Mouse (Mus musculus): ENCODE results near the gene Clec10a.

Clec10a gene

GRCm38 (mm10) chr11:70189319-70190134, 33.5 kb downstream of the Clec10a start:
- no peak for DNase-seq

- DNase-seq, result no peak
Measured at GRCm38 (mm10) chr11:70191188-70191587, 35.2 kb downstream of the Clec10a start.

DNA sequence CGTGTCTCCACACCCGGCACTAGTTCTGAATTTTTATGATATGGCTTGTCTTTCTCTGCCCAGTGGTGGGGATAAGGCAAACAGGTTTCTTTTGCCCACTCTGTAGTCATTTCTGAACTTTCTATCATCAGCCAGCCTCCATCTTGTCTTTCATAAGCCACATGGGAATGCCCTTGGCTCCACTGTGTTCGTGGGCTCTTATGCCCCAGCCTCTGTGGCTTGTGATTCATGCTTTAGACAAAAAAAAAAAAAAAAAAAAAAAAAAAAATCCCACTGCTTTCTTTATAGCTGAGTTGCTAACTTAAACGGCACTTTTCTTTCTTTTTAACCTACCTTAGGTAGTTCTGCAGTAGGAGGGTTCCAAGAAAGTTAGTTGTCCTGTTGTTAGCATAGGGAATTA, 36.2 kb downstream of the Clec10a start:
- DNase-seq, result no peak

DNA sequence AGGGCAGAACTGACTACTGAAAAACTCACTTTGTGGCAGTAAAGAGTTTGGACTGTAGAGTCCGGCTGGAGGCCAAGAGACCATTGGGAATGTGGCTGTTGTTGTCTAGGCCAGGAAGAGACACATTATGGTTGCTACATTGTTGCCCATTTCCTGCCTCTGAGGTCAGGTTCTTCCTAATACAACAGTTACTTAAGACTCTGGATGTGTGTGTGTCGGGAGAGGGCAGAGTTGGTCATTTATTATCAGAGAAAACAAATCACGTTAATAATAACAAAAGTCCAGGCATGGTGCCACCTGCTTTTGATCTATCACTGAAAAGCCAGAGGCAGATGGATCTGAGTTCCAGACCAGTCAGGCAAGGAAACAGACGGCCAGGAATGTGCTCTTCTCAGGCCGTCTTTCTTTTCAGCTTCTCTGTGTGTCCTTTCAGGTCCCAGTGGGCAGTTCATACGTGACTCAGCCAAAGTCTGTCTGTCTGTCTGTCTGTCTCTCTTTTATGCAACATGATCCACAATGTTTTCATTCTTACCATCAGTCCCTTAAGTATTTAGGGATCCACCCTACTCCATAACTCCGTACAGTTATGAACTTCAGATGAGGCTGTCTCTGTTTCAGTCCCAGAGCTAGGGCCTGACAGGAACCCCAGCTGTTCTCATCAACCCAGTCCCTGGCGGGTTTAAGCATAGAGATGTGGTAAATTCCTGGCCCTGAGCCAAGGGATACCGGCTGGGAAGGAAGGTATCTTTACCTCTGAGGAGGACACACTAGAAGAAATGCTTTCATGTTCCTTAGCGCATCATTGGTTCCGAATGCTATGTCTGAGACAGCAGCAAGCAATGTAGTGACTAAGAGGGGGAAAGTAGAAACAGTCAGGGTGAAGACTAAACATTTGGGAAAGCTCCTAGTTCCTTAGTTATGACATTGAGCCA, 37.6 kb downstream of the Clec10a start:
- no peak for DNase-seq

DNA sequence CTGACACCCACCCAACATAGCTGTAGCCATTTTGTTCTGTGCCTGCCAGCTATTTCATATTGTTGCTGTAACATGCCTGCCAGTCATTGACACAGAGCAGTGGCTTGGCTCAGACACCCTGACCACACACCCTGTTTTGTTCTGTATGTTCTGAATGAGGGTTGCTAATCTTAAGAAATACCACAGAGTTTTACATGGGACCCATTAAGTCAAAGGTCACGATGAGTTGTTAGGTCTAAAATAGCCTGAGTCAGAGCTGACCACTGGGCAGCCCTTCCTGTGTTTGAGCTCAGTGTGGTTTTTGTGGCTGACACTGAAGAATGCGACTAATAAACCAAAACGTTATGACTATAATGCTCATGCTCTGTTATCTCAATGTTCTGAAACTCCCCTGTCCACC, 42.3 kb downstream of the Clec10a start:
- no peak for DNase-seq

- no peak for DNase-seq
Measured at GRCm38 (mm10) chr11:70199107-70199506, 43.1 kb downstream of the Clec10a start.

DNA sequence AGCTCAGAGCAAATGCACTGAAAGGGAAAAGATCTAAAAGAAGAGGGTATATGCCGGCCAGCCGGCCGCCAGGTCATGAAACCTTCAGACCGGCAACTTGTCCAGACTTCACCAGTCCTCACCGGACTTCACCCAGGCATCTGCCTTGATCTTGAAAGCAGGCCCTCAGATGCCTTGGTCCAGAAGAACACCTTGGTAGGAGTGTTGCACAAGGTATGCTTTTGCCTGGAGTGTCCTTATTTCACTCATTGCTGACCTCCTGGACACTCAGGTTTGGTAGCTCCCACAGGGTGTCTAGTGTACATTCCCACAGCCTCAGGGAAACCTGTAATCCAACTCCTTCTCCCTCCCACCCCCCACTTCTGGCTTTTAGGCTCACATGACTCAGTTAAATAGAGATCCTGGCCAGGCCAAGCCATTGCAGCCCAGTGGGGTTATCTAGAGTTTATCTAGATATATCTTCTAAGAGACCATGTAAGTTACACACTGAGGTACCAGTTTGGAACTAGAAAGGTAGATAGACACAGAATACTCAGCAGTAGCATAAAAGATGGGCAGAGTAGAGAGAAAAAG, 44.1 kb downstream of the Clec10a start:
- DNase-seq, result no peak

DNA sequence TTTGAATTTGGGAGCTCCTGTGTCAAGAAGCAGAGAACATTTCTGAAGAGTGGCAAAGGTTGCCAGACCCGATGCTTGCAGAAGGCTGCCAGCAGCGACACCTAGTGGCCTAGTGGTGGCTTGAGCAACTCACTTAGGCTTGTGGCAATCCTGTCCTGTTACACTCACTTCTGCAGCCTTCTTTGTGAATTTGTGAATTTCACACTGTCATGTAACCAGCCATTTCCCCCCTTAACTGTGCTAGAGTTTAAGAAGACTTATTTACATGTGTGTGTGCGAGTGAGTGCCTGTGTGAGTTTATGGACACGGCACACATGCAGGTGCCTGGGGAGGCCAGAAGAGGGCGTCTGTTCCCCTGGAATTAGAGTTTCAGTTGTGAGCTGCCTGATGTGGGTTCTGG, 45.7 kb downstream of the Clec10a start:
- peak; percentile 69 to 79 for DNase-seq

DNA sequence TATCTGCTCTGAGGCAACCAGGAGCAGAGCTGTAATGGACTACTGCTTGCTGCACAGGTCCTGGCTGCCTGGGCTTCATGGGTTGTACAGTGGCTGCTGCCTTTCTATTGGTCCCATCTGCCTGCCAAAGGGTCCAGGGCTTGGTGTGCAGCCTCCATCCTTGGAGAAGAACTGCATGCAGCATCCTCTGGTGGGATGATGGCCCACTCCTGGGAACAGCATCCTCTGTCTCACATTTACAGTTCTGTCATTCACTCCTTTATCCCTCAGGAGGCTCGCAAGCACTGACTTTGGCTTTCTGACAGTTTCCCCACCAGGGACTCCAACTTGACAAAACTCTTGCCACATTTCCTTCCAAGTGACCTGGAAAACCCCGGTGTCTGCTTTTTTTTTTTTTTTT, 50.8 kb downstream of the Clec10a start:
- DNase-seq, result no peak

GRCm38 (mm10) chr11:70207283-70207682, 51.3 kb downstream of the Clec10a start:
- DNase-seq, result no peak

GRCm38 (mm10) chr11:70208778-70209388, 52.9 kb downstream of the Clec10a start:
- no peak for DNase-seq

DNA sequence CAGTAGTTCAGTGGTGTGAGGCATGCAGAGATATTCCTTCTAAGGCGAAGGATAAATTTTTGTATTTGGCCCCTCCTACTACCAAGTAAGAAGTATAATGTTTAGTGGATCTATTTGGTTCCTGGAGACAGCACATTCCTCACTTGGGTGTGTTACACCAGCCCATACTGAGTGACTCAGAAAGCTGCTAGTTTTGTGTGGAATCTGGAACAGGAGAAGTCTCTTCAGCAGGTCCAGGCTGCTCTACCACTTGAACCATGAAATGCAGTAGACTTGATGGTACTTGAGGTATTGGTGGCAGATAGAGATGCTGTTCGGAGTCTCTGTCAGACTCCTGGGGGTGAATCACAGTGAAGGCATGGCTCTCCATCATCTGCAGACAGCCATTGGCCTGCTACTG, 54.7 kb downstream of the Clec10a start:
- no peak for DNase-seq

GRCm38 (mm10) chr11:70211972-70212371, 56.0 kb downstream of the Clec10a start:
- no peak for DNase-seq

DNA sequence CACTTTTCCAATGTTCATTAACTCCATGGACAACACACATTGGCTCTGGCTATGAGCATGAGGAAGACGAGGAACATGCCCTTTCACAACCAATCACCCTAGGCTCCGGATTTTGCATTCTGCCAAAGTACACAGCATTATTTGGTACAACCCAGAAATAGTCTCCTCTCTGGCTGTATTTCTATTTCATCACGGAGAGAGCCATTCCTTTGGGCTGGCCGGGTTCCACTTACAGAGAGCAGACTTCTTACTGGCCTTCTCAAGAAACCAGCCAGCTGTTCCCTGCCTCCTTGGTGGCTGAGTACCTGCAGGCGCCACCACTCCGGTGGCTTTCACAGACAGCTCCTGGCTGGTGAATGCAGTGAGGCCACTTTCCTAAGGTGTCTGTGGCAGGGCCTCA, 56.4 kb downstream of the Clec10a start, which contains the start of gene Slc16a11:
Gene Slc16a11, plus strand, starts transcription at position 330 of the 400 bp plus-strand sequence.
- DNase-seq, result no peak

- DNase-seq, result peak; percentile 29 to 44
Measured at GRCm38 (mm10) chr11:70212896-70213295, 56.9 kb downstream of the Clec10a start.

GRCm38 (mm10) chr11:70213736-70214135, 57.7 kb downstream of the Clec10a start:
- DNase-seq, result no peak

DNA sequence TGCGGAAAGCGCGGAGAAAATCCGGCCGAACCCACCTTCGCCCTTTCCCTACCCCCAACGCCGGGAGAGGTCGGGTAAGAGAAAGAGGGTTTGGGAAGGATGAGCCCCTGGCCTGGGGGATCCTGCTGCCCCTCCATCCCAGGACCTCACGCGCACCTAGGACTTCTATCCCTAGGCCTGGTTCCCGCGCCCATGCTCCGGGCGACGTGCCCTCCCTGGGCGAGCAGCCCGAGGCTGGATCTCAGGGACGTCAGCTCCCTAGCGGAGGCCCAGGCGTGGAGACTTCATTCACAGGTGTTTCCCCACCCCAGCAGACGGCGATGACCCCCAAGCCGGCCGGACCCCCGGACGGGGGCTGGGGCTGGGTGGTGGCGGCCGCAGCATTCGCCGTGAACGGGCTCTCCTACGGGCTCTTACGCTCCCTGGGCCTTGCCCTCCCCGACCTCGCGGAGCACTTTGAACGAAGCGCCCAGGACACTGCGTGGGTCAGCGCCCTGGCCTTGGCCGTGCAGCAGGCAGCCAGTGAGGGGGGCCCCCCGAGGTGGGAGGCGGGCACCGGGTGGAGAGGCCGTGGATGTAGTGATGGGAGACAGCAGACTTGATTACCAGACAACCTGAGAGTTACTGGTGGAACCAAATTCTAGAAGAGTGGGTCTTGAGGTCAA, 58.3 kb downstream of the Clec10a start:
- peak in 1 of 2 experiments; percentile 19 for DNase-seq

DNA sequence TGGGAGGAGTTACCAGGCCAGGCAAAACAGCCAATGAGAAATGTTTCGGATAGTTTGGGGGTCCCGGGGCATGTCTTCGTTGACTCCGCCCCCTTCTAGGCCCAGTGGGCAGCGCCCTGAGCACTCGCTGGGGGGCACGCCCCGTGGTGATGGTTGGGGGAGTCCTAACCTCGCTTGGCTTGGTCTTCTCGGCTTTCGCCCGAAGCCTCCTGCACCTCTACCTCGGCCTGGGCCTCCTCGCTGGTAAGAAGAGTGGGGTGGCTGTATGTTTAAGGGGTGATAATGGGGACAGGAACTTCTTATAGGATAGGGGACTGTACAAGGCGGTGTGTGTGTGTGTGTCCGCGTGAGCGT, 58.8 kb downstream of the Clec10a start:
- no peak for DNase-seq

GRCm38 (mm10) chr11:70215301-70215700, 59.3 kb downstream of the Clec10a start:
- peak in 1 of 2 experiments; percentile 9 for DNase-seq

DNA sequence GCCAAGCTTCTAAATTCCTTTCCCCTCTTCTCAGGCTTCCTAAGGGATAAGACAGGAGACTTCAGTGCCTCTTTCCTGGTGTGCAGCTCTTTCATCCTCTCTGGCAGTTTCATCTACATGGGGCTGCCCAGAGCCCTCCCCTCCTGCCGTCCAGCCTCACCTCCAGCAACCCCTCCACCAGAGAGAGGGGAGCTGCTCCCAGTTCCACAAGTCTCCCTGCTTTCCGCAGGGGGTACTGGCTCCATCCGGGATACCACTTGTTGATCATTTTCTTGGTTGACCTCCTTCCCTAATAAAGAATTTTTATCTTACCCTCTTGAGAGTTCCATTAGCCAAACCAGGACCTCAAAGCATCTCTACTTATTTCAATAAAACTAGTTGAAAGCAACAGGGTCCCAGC, 60.1 kb downstream of the Clec10a start:
- no peak for DNase-seq

DNA sequence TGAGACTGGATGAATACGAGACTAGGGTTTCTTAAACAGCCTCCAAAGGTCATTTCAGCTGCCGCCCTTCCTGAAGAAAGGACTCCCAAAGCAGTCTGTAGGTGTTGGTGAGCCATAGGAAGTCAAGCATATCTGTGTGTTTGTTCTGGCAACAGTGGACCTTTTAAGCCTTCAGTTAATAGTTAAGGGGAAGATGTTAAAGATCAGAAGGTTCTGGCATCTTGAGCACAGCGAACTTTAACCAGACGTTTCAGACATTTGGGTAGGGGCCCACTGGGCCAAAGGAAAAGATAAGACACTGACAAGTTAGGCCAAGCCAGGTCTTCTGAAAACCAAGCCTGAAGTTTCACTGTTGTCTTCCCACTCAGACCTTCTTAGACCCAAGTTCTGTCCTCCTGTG, 62.0 kb downstream of the Clec10a start:
- no peak for DNase-seq

GRCm38 (mm10) chr11:70218741-70219470, 62.9 kb downstream of the Clec10a start:
- peak in 1 of 2 experiments; percentile 13 for DNase-seq
